Mouse (Mus musculus) neural tube, embryonic 11.5 days (tissue): Measurements from ENCODE around the gene Lin7c. TPM values are rescaled to one million over a fixed set of nuclear protein-coding genes. Genes with fewer than 3 reads are reported as not detected.
A peak's percentile ranks its signal among the peaks of the same experiment; 100 is the strongest.

Experiments used
- ATAC-seq: fragments of 200-750 bp; cut with Nextera tagmentation; 2 replicates; pipeline ENCODE4 v1.8.0; 2017; ENCODE audit warnings: moderate number of reproducible peaks, mild to moderate bottlenecking, moderate TSS enrichment, moderate library complexity; ENCODE audit not compliant: insufficient read depth, low FRiP score, low TSS enrichment
- DNase-seq: peaks from one replicate; pipeline ENCODE4 v3.0.0-alpha.2; 2015; ENCODE audit warnings: low spot score
- H3K27ac ChIP-seq: fragments of 300-500 bp; sonication (generic); 2 replicates; pipeline ENCODE4 v1.5.1; 2014; ENCODE audit warnings: low read depth, mild to moderate bottlenecking, low read length
- H3K27me3 ChIP-seq: fragments of 300-500 bp; sonication (generic); 2 replicates; pipeline ENCODE4 v1.6.1; 2014; ENCODE audit warnings: mild to moderate bottlenecking, low read length, mixed read lengths; ENCODE audit not compliant: control insufficient read depth, insufficient read depth
- H3K36me3 ChIP-seq: fragments of 300-500 bp; sonication (generic); 2 replicates; pipeline ENCODE4 v1.6.1; 2014; ENCODE audit warnings: mild to moderate bottlenecking, low read length, moderate library complexity, mixed read lengths; ENCODE audit not compliant: control insufficient read depth, insufficient read depth
- H3K4me1 ChIP-seq: fragments of 300-500 bp; sonication (generic); 2 replicates; pipeline ENCODE4 v1.6.1; 2014; ENCODE audit warnings: low read length, mixed read lengths; ENCODE audit not compliant: control insufficient read depth, insufficient read depth
- H3K4me2 ChIP-seq: fragments of 300-500 bp; sonication (generic); 2 replicates; pipeline ENCODE4 v1.6.1; 2014; ENCODE audit warnings: low read depth, mild to moderate bottlenecking, moderate library complexity
- H3K4me3 ChIP-seq: fragments of 300-500 bp; sonication (generic); 2 replicates; pipeline ENCODE4 v1.5.1; 2014; ENCODE audit warnings: low read depth, low read length
- H3K9ac ChIP-seq: fragments of 300-500 bp; sonication (generic); 2 replicates; pipeline ENCODE4 v1.6.1; 2014; ENCODE audit warnings: mild to moderate bottlenecking, low read length
- H3K9me3 ChIP-seq: fragments of 300-500 bp; sonication (generic); 2 replicates; pipeline ENCODE4 v1.6.1; 2016; ENCODE audit warnings: low read length; ENCODE audit not compliant: control insufficient read depth
- WGBS: fragments of 180-500 bp; shearing (Covaris S2); extraction: QIAGEN DNeasy Blood & Tissue Kit; methylation state at CpG from one replicate; pipeline ENCODE4 v1.1.7; 2014; 5-methylcytosine and 5-hydroxymethylcytosine counted together
- polyA plus RNA-seq: library from polyadenylated mRNA; unstranded; fragments of >200 nt; fragmentation: Nextera tagmentation; extraction: Ambion mirVana; gene quantifications from 2 replicates; pipeline ENCODE4 v1.2.1, GENCODE M21; 2014

Lin7c gene
- polyA plus RNA-seq, 1 experiment from 2014 or later: 146 TPM

GRCm38 (mm10) chr2:109881625-109882024, 9.0 kb upstream of the Lin7c start:
- no peak for DNase-seq

GRCm38 (mm10) chr2:109884106-109884505, 6.5 kb upstream of the Lin7c start:
- no peak for DNase-seq
- no peak overlapping the region for H3K4me2 ChIP-seq
- ATAC-seq: no peak

More at GRCm38 (mm10) chr2:109881625-109882024, 9.0 kb upstream of the Lin7c start:
- Histone ChIP-seq H3K27ac (no peak overlapping the region), H3K9ac (no peak overlapping the region), H3K27me3 (no peaks in the 10 kb centered on the region), H3K4me1 (no peaks in the 10 kb centered on the region), H3K9me3 (no peaks in the 10 kb centered on the region), H3K4me3 (no peak overlapping the region), H3K36me3 (no peaks in the 10 kb centered on the region), H3K4me2 (no peak overlapping the region)
- no peak for ATAC-seq
- WGBS: 63% methylated on average over 1 of the region's 1 CpGs

DNA sequence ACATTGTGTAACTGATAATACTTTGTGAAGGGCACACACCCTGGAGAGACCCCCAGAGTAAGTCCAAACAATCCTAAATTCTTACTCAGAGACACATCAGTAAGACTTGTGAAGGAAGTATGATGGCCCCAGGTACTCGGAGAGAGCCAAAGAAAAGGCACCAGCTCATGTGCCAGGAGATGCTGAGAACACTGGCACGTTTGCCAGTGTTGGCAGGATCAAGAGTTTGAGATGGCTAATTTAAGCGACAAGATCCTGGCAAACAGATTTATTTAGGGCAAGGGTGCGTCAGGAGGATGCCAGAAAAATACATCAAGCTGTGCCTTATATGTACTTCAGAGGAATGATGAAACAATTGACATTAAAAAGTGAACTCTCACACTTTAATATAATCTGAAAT, 6.1 kb upstream of the Lin7c start:
- no peaks in the 10 kb centered on the region for H3K27me3 ChIP-seq
- ATAC-seq (no peak), DNase-seq (no peak)
- H3K9ac ChIP-seq: no peak overlapping the region
- H3K4me1 ChIP-seq: no peaks in the 10 kb centered on the region
- 68% methylated on average over 4 of the region's 4 CpGs for WGBS
- H3K36me3 ChIP-seq: no peaks in the 10 kb centered on the region
- no peak overlapping the region for H3K4me2 ChIP-seq
- no peak overlapping the region for H3K4me3 ChIP-seq
- H3K9me3 ChIP-seq: no peaks in the 10 kb centered on the region
- no peak overlapping the region for H3K27ac ChIP-seq

More at GRCm38 (mm10) chr2:109884106-109884505, 6.5 kb upstream of the Lin7c start:
- Histone ChIP-seq H3K4me1 (no peaks in the 10 kb centered on the region), H3K27ac (no peak overlapping the region), H3K27me3 (no peaks in the 10 kb centered on the region), H3K9ac (no peak overlapping the region), H3K4me3 (no peak overlapping the region), H3K9me3 (no peaks in the 10 kb centered on the region), H3K36me3 (no peaks in the 10 kb centered on the region)
- 80% methylated on average over 4 of the region's 4 CpGs for WGBS

GRCm38 (mm10) chr2:109890068-109890467, 585 bp upstream of the Lin7c start:
- peaks cover 1% of the 10 kb centered on the region; the same call in 1 of the 2 replicates for H3K36me3 ChIP-seq
- peak overlapping the region; percentile 40 for H3K4me2 ChIP-seq
- peak overlapping the region; percentile 97 for H3K9ac ChIP-seq
- WGBS: 40% methylated on average over 4 of the region's 4 CpGs
- H3K27me3 ChIP-seq: no peaks in the 10 kb centered on the region
- peaks cover 8% of the 10 kb centered on the region; the same call in 1 of the 2 replicates for H3K4me1 ChIP-seq
- peak overlapping the region; percentile 89; the same call in 1 of the 2 replicates for H3K27ac ChIP-seq
- DNase-seq (no peak), ATAC-seq (no peak)
- H3K9me3 ChIP-seq: no peaks in the 10 kb centered on the region
- peak overlapping the region; percentile 91 for H3K4me3 ChIP-seq

GRCm38 (mm10) chr2:109891031-109891430, 378 bp downstream of the Lin7c start:
- 0% methylated on average over 26 of the region's 34 CpGs for WGBS
- Histone ChIP-seq H3K36me3 (peaks cover 8% of the 10 kb centered on the region; the same call in 1 of the 2 replicates), H3K9me3 (no peaks in the 10 kb centered on the region), H3K27ac (peak overlapping the region; percentile 89), H3K4me1 (peaks cover 8% of the 10 kb centered on the region; the same call in 1 of the 2 replicates), H3K4me3 (peak overlapping the region; percentile 91), H3K27me3 (no peaks in the 10 kb centered on the region), H3K9ac (peak overlapping the region; percentile 97), H3K4me2 (peak overlapping the region; percentile 65)
- DNase-seq (no peak), ATAC-seq (peak; percentile 83)

DNA sequence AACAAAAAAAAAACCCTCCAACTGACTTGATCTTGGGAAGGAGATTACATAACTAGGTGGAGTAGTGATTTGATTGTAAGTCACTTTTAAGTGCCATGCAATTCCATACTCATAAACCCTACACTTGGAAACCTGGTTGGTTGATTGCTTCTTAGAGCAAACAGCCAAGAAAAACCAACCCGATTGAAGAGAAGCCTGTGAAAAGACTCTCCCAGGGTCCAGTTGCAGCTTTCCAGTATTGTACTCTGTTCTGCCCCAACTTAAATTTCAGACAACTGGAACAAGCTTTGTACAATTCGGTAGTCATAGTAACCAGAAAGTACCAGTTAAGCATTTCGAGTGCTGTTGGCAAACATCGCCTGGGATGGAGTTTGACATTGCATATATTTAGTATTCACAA, 818 bp downstream of the Lin7c start:
- Histone ChIP-seq H3K9ac (peak overlapping the region; percentile 97), H3K4me3 (peak overlapping the region; percentile 91), H3K4me2 (peak overlapping the region; percentile 65), H3K27me3 (no peaks in the 10 kb centered on the region), H3K27ac (peak overlapping the region; percentile 89), H3K36me3 (peaks cover 8% of the 10 kb centered on the region; the same call in 1 of the 2 replicates), H3K4me1 (peaks cover 8% of the 10 kb centered on the region; the same call in 1 of the 2 replicates), H3K9me3 (no peaks in the 10 kb centered on the region)
- WGBS: 29% methylated on average over 4 of the region's 4 CpGs
- no peak for ATAC-seq
- DNase-seq: no peak

DNA sequence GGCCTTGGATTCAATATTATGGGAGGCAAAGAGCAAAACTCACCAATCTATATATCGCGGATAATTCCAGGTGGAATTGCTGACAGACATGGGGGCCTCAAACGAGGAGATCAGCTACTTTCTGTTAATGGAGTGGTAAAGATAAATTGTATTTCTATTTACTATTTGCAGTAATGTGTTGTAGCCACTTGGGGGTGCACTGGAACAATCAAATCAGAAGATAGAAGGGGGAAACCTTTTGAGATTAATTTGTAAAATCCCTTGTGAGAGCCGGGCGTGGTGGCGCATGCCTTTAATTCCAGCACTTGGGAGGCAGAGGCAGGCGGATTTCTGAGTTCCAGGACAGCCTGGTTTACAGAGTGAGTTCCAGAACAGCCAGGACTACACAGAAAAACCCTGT, 5.7 kb downstream of the Lin7c start:
- H3K4me2 ChIP-seq: no peak overlapping the region
- DNase-seq: no peak
- ATAC-seq: no peak

DNA sequence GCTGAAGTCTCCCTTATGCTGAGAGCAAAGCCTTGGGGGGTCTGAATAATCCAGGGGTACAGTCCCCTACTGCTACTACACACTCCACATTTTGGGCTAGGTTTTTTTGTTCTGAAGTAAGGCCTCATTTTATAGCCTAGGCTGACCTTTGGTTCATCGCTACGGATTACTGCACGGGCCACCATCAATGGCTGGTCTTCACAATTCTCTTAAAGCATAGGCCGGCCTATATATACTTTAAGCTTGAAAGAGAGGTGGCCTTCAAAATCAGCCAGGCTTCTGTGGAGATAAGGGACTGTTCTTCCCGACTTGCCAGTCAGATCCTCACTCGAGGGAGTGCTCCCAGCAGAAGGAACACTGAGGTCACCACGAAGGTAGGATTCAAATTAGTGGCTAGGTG, 12.2 kb downstream of the Lin7c start:
- Histone ChIP-seq H3K4me3 (no peak overlapping the region), H3K36me3 (no peaks in the 10 kb centered on the region), H3K9me3 (no peaks in the 10 kb centered on the region), H3K27ac (no peak overlapping the region), H3K27me3 (no peaks in the 10 kb centered on the region), H3K9ac (no peak overlapping the region), H3K4me1 (no peaks in the 10 kb centered on the region), H3K4me2 (no peak overlapping the region)
- 79% methylated on average over 7 of the region's 7 CpGs for WGBS
- no peak for DNase-seq
- ATAC-seq: no peak

More for the DNA sequence above, 5.7 kb downstream of the Lin7c start:
- Histone ChIP-seq H3K4me3 (no peak overlapping the region), H3K36me3 (peaks cover 10% of the 10 kb centered on the region; the same call in 1 of the 2 replicates), H3K9ac (no peak overlapping the region), H3K9me3 (no peaks in the 10 kb centered on the region), H3K4me1 (peaks cover 8% of the 10 kb centered on the region; the same call in 1 of the 2 replicates), H3K27ac (no peak overlapping the region), H3K27me3 (no peaks in the 10 kb centered on the region)
- WGBS: 91% methylated on average over 7 of the region's 7 CpGs

GRCm38 (mm10) chr2:109904171-109904821, 13.6 kb downstream of the Lin7c start:
- H3K4me3 ChIP-seq: no peak overlapping the region
- H3K4me2 ChIP-seq: no peak overlapping the region
- WGBS: under 1% methylated on average over 7 of the region's 7 CpGs

More at GRCm38 (mm10) chr2:109904171-109904821, 13.6 kb downstream of the Lin7c start:
- no peaks in the 10 kb centered on the region for H3K4me1 ChIP-seq
- H3K27ac ChIP-seq: no peak overlapping the region
- no peaks in the 10 kb centered on the region for H3K36me3 ChIP-seq
- ATAC-seq (peak; percentile 69), DNase-seq (peak; percentile 88)
- H3K9ac ChIP-seq: no peak overlapping the region
- H3K27me3 ChIP-seq: no peaks in the 10 kb centered on the region
- no peaks in the 10 kb centered on the region for H3K9me3 ChIP-seq
